Mouse (Mus musculus): ENCODE data around the gene Agpat4. TPM values are rescaled to one million over a fixed set of nuclear protein-coding genes. Genes with fewer than 3 reads are reported as not detected.
A peak's percentile ranks its signal among the peaks of the same experiment; 100 is the strongest.

The Agpat4 gene
- polyA plus RNA-seq, 1 experiment from 2014 or later = 26.5 TPM

- H3K4me2 ChIP-seq (replicated peaks; ENCODE audit: low read depth, low read length) = no peak overlapping the region
- H3K9me3 ChIP-seq (ENCODE audit: control insufficient read depth, low read length) = no peaks in the 10 kb centered on the region
- WGBS = 71% methylated on average over 13 of the region's 13 CpGs
- no peak overlapping the region for H3K4me3 ChIP-seq (ENCODE audit: low read length)
- H3K9ac ChIP-seq (ENCODE audit: low read depth, low read length) = no peak overlapping the region
- no peaks in the 10 kb centered on the region for H3K27me3 ChIP-seq (ENCODE audit: control insufficient read depth, insufficient read depth, low read length)
- peaks cover 18% of the 10 kb centered on the region for H3K4me1 ChIP-seq (ENCODE audit: control insufficient read depth, insufficient read depth, low read length)
- H3K36me3 ChIP-seq (ENCODE audit: control insufficient read depth, insufficient read depth, low read length) = no peaks in the 10 kb centered on the region; the same call in 1 of the 2 replicates
- H3K27ac ChIP-seq (ENCODE audit: low read depth, low read length) = no peak overlapping the region
- no peak for ATAC-seq (ENCODE audit: low FRiP score, low TSS enrichment)
Observed at GRCm38 (mm10) chr17:12160984-12161764, 42.7 kb downstream of the Agpat4 start.

- Histone ChIP-seq H3K27me3 (ENCODE audit: control insufficient read depth, insufficient read depth, low read length) (no peaks in the 10 kb centered on the region), H3K4me1 (ENCODE audit: control insufficient read depth, insufficient read depth, low read length) (peaks cover 18% of the 10 kb centered on the region), H3K36me3 (ENCODE audit: control insufficient read depth, insufficient read depth, low read length) (no peaks in the 10 kb centered on the region; the same call in 1 of the 2 replicates), H3K9me3 (ENCODE audit: control insufficient read depth, low read length) (no peaks in the 10 kb centered on the region), H3K27ac (ENCODE audit: low read depth, low read length) (no peak overlapping the region), H3K4me3 (ENCODE audit: low read length) (no peak overlapping the region), H3K9ac (ENCODE audit: low read depth, low read length) (no peak overlapping the region), H3K4me2 (replicated peaks; ENCODE audit: low read depth, low read length) (no peak overlapping the region)
- ATAC-seq (ENCODE audit: low FRiP score, low TSS enrichment) = no peak
- 95% methylated on average over 7 of the region's 7 CpGs for WGBS
Observed at GRCm38 (mm10) chr17:12161877-12162276, 43.4 kb downstream of the Agpat4 start.

GRCm38 (mm10) chr17:12162824-12163223 is 44.3 kb downstream of the Agpat4 start:
- no peak overlapping the region for H3K27ac ChIP-seq (ENCODE audit: low read depth, low read length)
- no peaks in the 10 kb centered on the region for H3K9me3 ChIP-seq (ENCODE audit: control insufficient read depth, low read length)
- no peaks in the 10 kb centered on the region for H3K27me3 ChIP-seq (ENCODE audit: control insufficient read depth, insufficient read depth, low read length)
- no peak overlapping the region for H3K4me3 ChIP-seq (ENCODE audit: low read length)
- H3K4me1 ChIP-seq (ENCODE audit: control insufficient read depth, insufficient read depth, low read length) = peaks cover 20% of the 10 kb centered on the region
- 54% methylated on average over 4 of the region's 4 CpGs for WGBS
- no peak overlapping the region for H3K4me2 ChIP-seq (replicated peaks; ENCODE audit: low read depth, low read length)
- no peak overlapping the region for H3K9ac ChIP-seq (ENCODE audit: low read depth, low read length)
- ATAC-seq (ENCODE audit: low FRiP score, low TSS enrichment) = no peak; the same call in 1 of the 2 replicates
- H3K36me3 ChIP-seq (ENCODE audit: control insufficient read depth, insufficient read depth, low read length) = no peaks in the 10 kb centered on the region

GRCm38 (mm10) chr17:12163403-12163802 is 44.9 kb downstream of the Agpat4 start:
- peak; percentile 61 for ATAC-seq (ENCODE audit: low FRiP score, low TSS enrichment)
- 66% methylated on average over 13 of the region's 13 CpGs for WGBS
- Histone ChIP-seq H3K9ac (ENCODE audit: low read depth, low read length) (no peak overlapping the region), H3K36me3 (ENCODE audit: control insufficient read depth, insufficient read depth, low read length) (no peaks in the 10 kb centered on the region), H3K27ac (ENCODE audit: low read depth, low read length) (no peak overlapping the region), H3K9me3 (ENCODE audit: control insufficient read depth, low read length) (no peaks in the 10 kb centered on the region), H3K4me3 (ENCODE audit: low read length) (no peak overlapping the region), H3K27me3 (ENCODE audit: control insufficient read depth, insufficient read depth, low read length) (no peaks in the 10 kb centered on the region), H3K4me2 (replicated peaks; ENCODE audit: low read depth, low read length) (no peak overlapping the region), H3K4me1 (ENCODE audit: control insufficient read depth, insufficient read depth, low read length) (peaks cover 25% of the 10 kb centered on the region)

- Histone ChIP-seq H3K9ac (ENCODE audit: low read depth, low read length) (no peak overlapping the region), H3K4me3 (ENCODE audit: low read length) (no peak overlapping the region), H3K9me3 (ENCODE audit: control insufficient read depth, low read length) (no peaks in the 10 kb centered on the region), H3K27ac (ENCODE audit: low read depth, low read length) (no peak overlapping the region), H3K36me3 (ENCODE audit: control insufficient read depth, insufficient read depth, low read length) (no peaks in the 10 kb centered on the region), H3K4me2 (replicated peaks; ENCODE audit: low read depth, low read length) (no peak overlapping the region), H3K4me1 (ENCODE audit: control insufficient read depth, insufficient read depth, low read length) (peaks cover 30% of the 10 kb centered on the region), H3K27me3 (ENCODE audit: control insufficient read depth, insufficient read depth, low read length) (no peaks in the 10 kb centered on the region)
- ATAC-seq (ENCODE audit: low FRiP score, low TSS enrichment) = no peak
- 76% methylated on average over 7 of the region's 7 CpGs for WGBS
Observed at GRCm38 (mm10) chr17:12163903-12164302, 45.4 kb downstream of the Agpat4 start.

GRCm38 (mm10) chr17:12164507-12164906 is 46.0 kb downstream of the Agpat4 start:
- Histone ChIP-seq H3K4me2 (replicated peaks; ENCODE audit: low read depth, low read length) (no peak overlapping the region), H3K9ac (ENCODE audit: low read depth, low read length) (no peak overlapping the region), H3K9me3 (ENCODE audit: control insufficient read depth, low read length) (no peaks in the 10 kb centered on the region), H3K27ac (ENCODE audit: low read depth, low read length) (no peak overlapping the region), H3K4me1 (ENCODE audit: control insufficient read depth, insufficient read depth, low read length) (peaks cover 35% of the 10 kb centered on the region), H3K27me3 (ENCODE audit: control insufficient read depth, insufficient read depth, low read length) (no peaks in the 10 kb centered on the region), H3K4me3 (ENCODE audit: low read length) (no peak overlapping the region), H3K36me3 (ENCODE audit: control insufficient read depth, insufficient read depth, low read length) (no peaks in the 10 kb centered on the region)
- 85% methylated on average over 6 of the region's 6 CpGs for WGBS
- ATAC-seq (ENCODE audit: low FRiP score, low TSS enrichment) = no peak

GRCm38 (mm10) chr17:12165009-12165695 is 46.6 kb downstream of the Agpat4 start:
- H3K9ac ChIP-seq (ENCODE audit: low read depth, low read length) = no peak overlapping the region
- no peak for ATAC-seq (ENCODE audit: low FRiP score, low TSS enrichment)
- H3K4me2 ChIP-seq (replicated peaks; ENCODE audit: low read depth, low read length) = no peak overlapping the region
- peaks cover 38% of the 10 kb centered on the region for H3K4me1 ChIP-seq (ENCODE audit: control insufficient read depth, insufficient read depth, low read length)
- no peaks in the 10 kb centered on the region for H3K9me3 ChIP-seq (ENCODE audit: control insufficient read depth, low read length)
- no peaks in the 10 kb centered on the region for H3K36me3 ChIP-seq (ENCODE audit: control insufficient read depth, insufficient read depth, low read length)
- H3K27ac ChIP-seq (ENCODE audit: low read depth, low read length) = no peak overlapping the region
- WGBS = 81% methylated on average over 11 of the region's 11 CpGs
- H3K27me3 ChIP-seq (ENCODE audit: control insufficient read depth, insufficient read depth, low read length) = no peaks in the 10 kb centered on the region
- H3K4me3 ChIP-seq (ENCODE audit: low read length) = no peak overlapping the region

- no peaks in the 10 kb centered on the region for H3K9me3 ChIP-seq (ENCODE audit: control insufficient read depth, low read length)
- H3K4me3 ChIP-seq (ENCODE audit: low read length) = no peak overlapping the region
- H3K36me3 ChIP-seq (ENCODE audit: control insufficient read depth, insufficient read depth, low read length) = no peaks in the 10 kb centered on the region
- 92% methylated on average over 9 of the region's 9 CpGs for WGBS
- H3K4me2 ChIP-seq (replicated peaks; ENCODE audit: low read depth, low read length) = no peak overlapping the region
- no peak overlapping the region for H3K9ac ChIP-seq (ENCODE audit: low read depth, low read length)
- ATAC-seq (ENCODE audit: low FRiP score, low TSS enrichment) = no peak
- peaks cover 38% of the 10 kb centered on the region for H3K4me1 ChIP-seq (ENCODE audit: control insufficient read depth, insufficient read depth, low read length)
- no peak overlapping the region for H3K27ac ChIP-seq (ENCODE audit: low read depth, low read length)
- H3K27me3 ChIP-seq (ENCODE audit: control insufficient read depth, insufficient read depth, low read length) = no peaks in the 10 kb centered on the region
Observed at GRCm38 (mm10) chr17:12165701-12166100, 47.2 kb downstream of the Agpat4 start.

- H3K27me3 ChIP-seq (ENCODE audit: control insufficient read depth, insufficient read depth, low read length) = no peaks in the 10 kb centered on the region
- H3K36me3 ChIP-seq (ENCODE audit: control insufficient read depth, insufficient read depth, low read length) = no peaks in the 10 kb centered on the region
- H3K4me2 ChIP-seq (replicated peaks; ENCODE audit: low read depth, low read length) = no peak overlapping the region
- H3K27ac ChIP-seq (ENCODE audit: low read depth, low read length) = peak overlapping the region; percentile 42; the same call in 1 of the 2 replicates
- no peak overlapping the region for H3K4me3 ChIP-seq (ENCODE audit: low read length)
- H3K9me3 ChIP-seq (ENCODE audit: control insufficient read depth, low read length) = no peaks in the 10 kb centered on the region
- H3K4me1 ChIP-seq (ENCODE audit: control insufficient read depth, insufficient read depth, low read length) = peaks cover 25% of the 10 kb centered on the region
- WGBS = 42% methylated on average over 10 of the region's 10 CpGs
- peak; percentile 18; the same call in 1 of the 2 replicates for ATAC-seq (ENCODE audit: low FRiP score, low TSS enrichment)
- H3K9ac ChIP-seq (ENCODE audit: low read depth, low read length) = no peak overlapping the region
Observed at GRCm38 (mm10) chr17:12168536-12168935, 50.0 kb downstream of the Agpat4 start.

Data from kidney, embryonic 14.5 days (tissue).